Mouse (Mus musculus) frontal cortex, adult 2 months (tissue): ENCODE data around the gene Prr36. TPM values are rescaled to one million over a fixed set of nuclear protein-coding genes. Genes with fewer than 3 reads are reported as not detected.

Experiments used
- polyA plus RNA-seq: library from polyadenylated mRNA; depleted of rRNA; stranded (reverse); fragments of >200 nt; gene quantifications from 2 replicates; pipeline ENCODE4 v1.2.3, GENCODE M21; 2012; rRNA removed

Prr36 gene
- polyA plus RNA-seq, 1 experiment, result 17.4 TPM

Other genes starting within 250 kb of the Prr36 start
- 0.48 and 1.4 TPM in 2 replicates for gene Cd209f, start 111.6 kb downstream of the Prr36 start, polyA plus RNA-seq
- gene Cd209g, start 83.4 kb downstream of the Prr36 start, polyA plus RNA-seq, result 0.38 and 0.58 TPM in 2 replicates
- 76.1 and 83.7 TPM in 2 replicates for gene Evi5l, start 50.9 kb downstream of the Prr36 start, polyA plus RNA-seq
- gene Lrrc8e, start 9.4 kb upstream of the Prr36 start, polyA plus RNA-seq, result 0.02 TPM in 2 replicates
- gene Map2k7, start 21.3 kb upstream of the Prr36 start, polyA plus RNA-seq, result 67.1 and 68.3 TPM in 2 replicates
- gene Gm49320, start 21.4 kb upstream of the Prr36 start, polyA plus RNA-seq, result 6.1 and 6.3 TPM in 2 replicates
- gene Tgfbr3l, start 30.8 kb upstream of the Prr36 start, polyA plus RNA-seq, result 37.1 and 54.6 TPM in 2 replicates
- gene Snapc2, start 35.6 kb upstream of the Prr36 start, polyA plus RNA-seq, result 45.3 and 48.2 TPM in 2 replicates
- gene Ctxn1, start 41.8 kb upstream of the Prr36 start, polyA plus RNA-seq, result 883 and 1,085 TPM in 2 replicates
- 111 and 131 TPM in 2 replicates for gene Timm44, start 58.5 kb upstream of the Prr36 start, polyA plus RNA-seq
- 22.4 and 23.6 TPM in 2 replicates for gene Ccl25, start 107.8 kb upstream of the Prr36 start, polyA plus RNA-seq
- gene Elavl1, start 108.0 kb upstream of the Prr36 start, polyA plus RNA-seq, result 39.9 and 40.2 TPM in 2 replicates